In the genomic region with DNA sequence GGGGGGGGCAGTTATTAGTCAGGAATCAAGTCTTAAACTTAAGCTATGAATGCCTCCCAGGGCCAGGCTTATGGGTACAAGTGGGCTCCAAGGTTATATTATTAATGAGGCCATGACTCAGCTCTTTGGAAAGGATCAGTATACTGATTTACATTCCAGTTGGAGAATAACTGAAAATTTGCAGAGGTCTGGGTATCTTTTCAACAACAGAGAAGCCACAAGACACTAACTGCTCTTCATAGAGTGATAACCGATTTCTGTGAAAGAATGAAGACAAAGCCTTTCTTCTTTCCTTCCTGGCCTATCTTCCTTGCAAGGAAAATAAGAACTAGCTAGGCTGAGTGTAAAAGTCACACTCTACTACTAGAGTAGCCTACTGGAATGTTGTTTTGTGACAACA, we compare ENCODE assay signal across 16 mouse cellular contexts.
DNase-seq lines count a peak whose midpoint lies in the region; ATAC-seq and TF ChIP-seq lines count a peak whose summit lies in the region.
"Had no signal": no experiment of that assay in that cellular context is flagged by ENCODE, and none has a peak within 500 bp of the region (broad histone marks: within the 10 kb centered on the region; RNA-seq: fewer than 3 reads in every experiment).

No protein-coding gene starts in this region.

- DNase-seq in kidney, adult 9 months, result no peak
- no peak for DNase-seq in ES-E14 (ENCODE audit: low read depth, low spot score)
- DNase-seq in liver, embryonic 14.5 days (ENCODE audit: low read depth in 3 of 3, low spot score in 3 of 3), result no peak
- DNase-seq in thymus, postnatal 36 days, result no peak
- no peak for DNase-seq in adrenal gland, postnatal 36 days
- DNase-seq: B cell, adult 2 months; cerebellum, adult 18-20 months; kidney, postnatal 14 days; left cerebral cortex, postnatal 4 days; thymus, adult 18-20 months had no signal

- peak overlapping the region; percentile 97 for H3K27ac ChIP-seq in kidney, embryonic 15.5 days
- H3K27ac ChIP-seq in ES-E14 (ENCODE audit: insufficient read depth, low read depth, low read length, poor library complexity, severe bottlenecking), result no peak overlapping the region
- 0 out of 2 replicates have a peak overlapping the region, but pooled peaks have one; percentile 19 for H3K27ac ChIP-seq in embryonic facial prominence, embryonic 12.5 days
- no peak overlapping the region; the same call in 1 of the 2 replicates for H3K27ac ChIP-seq in liver, embryonic 14.5 days
- no peak overlapping the region for H3K27ac ChIP-seq in hindbrain, embryonic 16.5 days (ENCODE audit: low read depth, low read length)
- H3K27ac ChIP-seq: hindbrain, embryonic 13.5 days; neural tube, embryonic 12.5 days had no signal

- TF ChIP-seq EP300 in liver, embryonic 14.5 days (IDR thresholded peaks at IDR 0.05; ENCODE audit: low read depth), result peak; percentile 60

- H3K36me3 ChIP-seq in kidney, embryonic 15.5 days, result no peaks in the 10 kb centered on the region
- no peaks in the 10 kb centered on the region for H3K36me3 ChIP-seq in ES-E14 (ENCODE audit: control insufficient read depth, insufficient read depth, low read length, poor library complexity, severe bottlenecking)
- no peaks in the 10 kb centered on the region for H3K36me3 ChIP-seq in embryonic facial prominence, embryonic 12.5 days
- no peaks in the 10 kb centered on the region for H3K36me3 ChIP-seq in liver, embryonic 14.5 days (replicated peaks; ENCODE audit: control insufficient read depth, insufficient read depth, low read depth)
- H3K36me3 ChIP-seq in hindbrain, embryonic 16.5 days (ENCODE audit: control insufficient read depth, insufficient read depth, low read length), result no peaks in the 10 kb centered on the region
- H3K36me3 ChIP-seq: hindbrain, embryonic 13.5 days; neural tube, embryonic 12.5 days had no signal

- peaks cover 58% of the 10 kb centered on the region for H3K4me1 ChIP-seq in kidney, embryonic 15.5 days
- H3K4me1 ChIP-seq in ES-E14 (ENCODE audit: control insufficient read depth in 2 of 2, insufficient read depth in 2 of 2, low read length in 2 of 2, poor library complexity in 1 of 2), result peaks cover 13 to 18% of the 10 kb centered on the region in 2 experiments
- H3K4me1 ChIP-seq in embryonic facial prominence, embryonic 12.5 days, result peaks cover 38% of the 10 kb centered on the region
- peaks cover 3 to 25% of the 10 kb centered on the region in 2 experiments; a peak in 3 of 4 replicates for H3K4me1 ChIP-seq in liver, embryonic 14.5 days (replicated peaks; ENCODE audit: control insufficient read depth in 2 of 2, insufficient read depth in 2 of 2, low read length in 1 of 2)
- H3K4me1 ChIP-seq in hindbrain, embryonic 16.5 days (ENCODE audit: control insufficient read depth, insufficient read depth, low read depth, low read length), result peaks cover 16% of the 10 kb centered on the region

- no peak for TF ChIP-seq CTCF in liver, embryonic 14.5 days (IDR thresholded peaks at IDR 0.05; ENCODE audit: low read depth)

- in situ Hi-C loops in ES-E14 (cut with MboI; ENCODE audit: low sequenced_read_pairs in 2 of 2, unreplicated experiment in 2 of 2), result no loop called here

- no peak overlapping the region for H3K4me3 ChIP-seq in kidney, embryonic 15.5 days (replicated peaks)
- no peak overlapping the region for H3K4me3 ChIP-seq in ES-E14 (ENCODE audit: insufficient read depth in 1 of 2, low read depth in 1 of 2, low read length in 2 of 2, poor library complexity in 1 of 2, severe bottlenecking in 1 of 2)
- no peak overlapping the region for H3K4me3 ChIP-seq in embryonic facial prominence, embryonic 12.5 days
- no peak overlapping the region for H3K4me3 ChIP-seq in liver, embryonic 14.5 days (ENCODE audit: insufficient read depth in 1 of 2, low read depth in 2 of 2, low read length in 2 of 2)
- no peak overlapping the region for H3K4me3 ChIP-seq in hindbrain, embryonic 16.5 days (ENCODE audit: low read length)
- H3K4me3 ChIP-seq: hindbrain, embryonic 13.5 days; neural tube, embryonic 12.5 days had no signal

- H3K9me3 ChIP-seq in kidney, embryonic 15.5 days (replicated peaks), result no peaks in the 10 kb centered on the region
- H3K9me3 ChIP-seq in ES-E14 (ENCODE audit: control insufficient read depth, insufficient read depth, low read depth, low read length), result no peaks in the 10 kb centered on the region
- H3K9me3 ChIP-seq in embryonic facial prominence, embryonic 12.5 days, result no peaks in the 10 kb centered on the region
- no peaks in the 10 kb centered on the region for H3K9me3 ChIP-seq in liver, embryonic 14.5 days (ENCODE audit: control insufficient read depth, low read length)
- no peaks in the 10 kb centered on the region for H3K9me3 ChIP-seq in hindbrain, embryonic 16.5 days (ENCODE audit: control insufficient read depth, low read length)
- H3K9me3 ChIP-seq: hindbrain, embryonic 13.5 days; neural tube, embryonic 12.5 days had no signal

- 89% methylated on average over 1 of the region's 1 CpGs for WGBS in kidney, embryonic 15.5 days
- WGBS in embryonic facial prominence, embryonic 12.5 days, result 73% methylated on average over 1 of the region's 1 CpGs
- 22% methylated on average over 1 of the region's 1 CpGs for WGBS in liver, embryonic 14.5 days (ENCODE audit: insufficient replicate concordance)
- WGBS in hindbrain, embryonic 16.5 days, result 88% methylated on average over 1 of the region's 1 CpGs

- H3K27me3 ChIP-seq in kidney, embryonic 15.5 days, result no peaks in the 10 kb centered on the region
- no peaks in the 10 kb centered on the region for H3K27me3 ChIP-seq in embryonic facial prominence, embryonic 12.5 days
- no peaks in the 10 kb centered on the region for H3K27me3 ChIP-seq in liver, embryonic 14.5 days (ENCODE audit: control insufficient read depth, insufficient read depth, low read length)
- no peaks in the 10 kb centered on the region for H3K27me3 ChIP-seq in hindbrain, embryonic 16.5 days (replicated peaks; ENCODE audit: control insufficient read depth, insufficient read depth, low read length)
- H3K27me3 ChIP-seq: neural tube, embryonic 12.5 days had no signal

- H3K4me2 ChIP-seq in kidney, embryonic 15.5 days, result no peak overlapping the region
- H3K4me2 ChIP-seq in embryonic facial prominence, embryonic 12.5 days (replicated peaks), result no peak overlapping the region
- no peak overlapping the region for H3K4me2 ChIP-seq in liver, embryonic 14.5 days (ENCODE audit: low read depth)
- no peak overlapping the region for H3K4me2 ChIP-seq in hindbrain, embryonic 16.5 days (ENCODE audit: low read length)
- H3K4me2 ChIP-seq: hindbrain, embryonic 13.5 days; neural tube, embryonic 12.5 days had no signal

- ATAC-seq in kidney, embryonic 15.5 days (replicated peaks; ENCODE audit: low FRiP score), result no peak
- no peak for ATAC-seq in embryonic facial prominence, embryonic 12.5 days (ENCODE audit: insufficient number of reproducible peaks, insufficient read depth, low FRiP score, low TSS enrichment)
- ATAC-seq in liver, embryonic 14.5 days (ENCODE audit: insufficient read depth), result peak; percentile 54; the same call in 1 of the 2 replicates
- ATAC-seq in hindbrain, embryonic 16.5 days, result no peak
- ATAC-seq: activated CD4-positive, CD25-positive, alpha-beta regulatory T cell, adult 4 months had no signal

- no peak overlapping the region for H3K9ac ChIP-seq in kidney, embryonic 15.5 days
- no peak overlapping the region for H3K9ac ChIP-seq in ES-E14 (ENCODE audit: insufficient read depth, low read depth, low read length, poor library complexity, severe bottlenecking)
- no peak overlapping the region for H3K9ac ChIP-seq in embryonic facial prominence, embryonic 12.5 days
- no peak overlapping the region for H3K9ac ChIP-seq in liver, embryonic 14.5 days (replicated peaks)
- no peak overlapping the region for H3K9ac ChIP-seq in hindbrain, embryonic 16.5 days (ENCODE audit: low read depth, low read length)
- H3K9ac ChIP-seq: hindbrain, embryonic 13.5 days; neural tube, embryonic 12.5 days had no signal

TF ChIP-seq in ES-E14, 5 proteins besides CTCF, POLR2A, EP300 and RAD21:
- TF ChIP-seq CHD2 (IDR thresholded peaks at IDR 0.05; ENCODE audit: low read depth, low read length), result no peak
- 0 out of 2 replicates have a peak, but pooled peaks have one; percentile 2 for TF ChIP-seq MAFK (IDR thresholded peaks at IDR 0.05; ENCODE audit: insufficient read depth, low read depth, low read length)

Comparison
In these comparisons a context has a peak if more than half of its experiments do, and no peak if none do; other contexts are left out.
1. H3K27ac ChIP-seq: peak in kidney, embryonic 15.5 days (single experiment) and embryonic facial prominence, embryonic 12.5 days (single experiment); none in ES-E14 (single experiment), liver, embryonic 14.5 days (single experiment) and hindbrain, embryonic 16.5 days (single experiment).